Mouse (Mus musculus): Measurements from ENCODE around the gene Mical2.
A peak's percentile ranks its signal among the peaks of the same experiment; 100 is the strongest.

Mical2 gene

GRCm38 (mm10) chr7:112208323-112209167 lies 17.1 kb upstream of the Mical2 start:
- no peak for DNase-seq (ENCODE audit: low read depth, low spot score)

GRCm38 (mm10) chr7:112209621-112210020 lies 16.0 kb upstream of the Mical2 start:
- no peak for DNase-seq (ENCODE audit: low read depth, low spot score)

- DNase-seq (ENCODE audit: low read depth, low spot score), result peak; percentile 84
Observed at GRCm38 (mm10) chr7:112212921-112213721, 12.5 kb upstream of the Mical2 start.

- no peak for DNase-seq (ENCODE audit: low read depth, low spot score)
Observed at GRCm38 (mm10) chr7:112215871-112216270, 9.8 kb upstream of the Mical2 start.

GRCm38 (mm10) chr7:112216720-112217119 lies 8.9 kb upstream of the Mical2 start:
- DNase-seq (ENCODE audit: low read depth, low spot score), result no peak

GRCm38 (mm10) chr7:112217208-112217607 lies 8.4 kb upstream of the Mical2 start:
- no peak for DNase-seq (ENCODE audit: low read depth, low spot score)

GRCm38 (mm10) chr7:112222733-112223524 lies 2.7 kb upstream of the Mical2 start:
- DNase-seq (ENCODE audit: low read depth, low spot score), result peak; percentile 95

- no peak for DNase-seq (ENCODE audit: low read depth, low spot score)
Observed at GRCm38 (mm10) chr7:112224854-112225253, 802 bp upstream of the Mical2 start.

- DNase-seq (ENCODE audit: low read depth, low spot score), result no peak
Observed at GRCm38 (mm10) chr7:112226446-112227265, 1.0 kb downstream of the Mical2 start.

- peak; percentile 58 for DNase-seq (ENCODE audit: low read depth, low spot score)
Observed at GRCm38 (mm10) chr7:112227266-112227562, 1.6 kb downstream of the Mical2 start.

- peak; percentile 61 for DNase-seq (ENCODE audit: low read depth, low spot score)
Observed at GRCm38 (mm10) chr7:112228827-112229498, 3.3 kb downstream of the Mical2 start.

- no peak for DNase-seq (ENCODE audit: low read depth, low spot score)
Observed at GRCm38 (mm10) chr7:112231731-112232130, 6.1 kb downstream of the Mical2 start.

- DNase-seq (ENCODE audit: low read depth, low spot score), result peak; percentile 94
Observed at GRCm38 (mm10) chr7:112233345-112234005, 7.8 kb downstream of the Mical2 start.

GRCm38 (mm10) chr7:112234410-112234809 lies 8.8 kb downstream of the Mical2 start:
- DNase-seq (ENCODE audit: low read depth, low spot score), result no peak

- peak; percentile 58 for DNase-seq (ENCODE audit: low read depth, low spot score)
Observed at GRCm38 (mm10) chr7:112235493-112235892, 9.8 kb downstream of the Mical2 start.

GRCm38 (mm10) chr7:112237211-112237610 lies 11.6 kb downstream of the Mical2 start:
- no peak for DNase-seq (ENCODE audit: low read depth, low spot score)

- DNase-seq (ENCODE audit: low read depth, low spot score), result peak; percentile 57
Observed at GRCm38 (mm10) chr7:112237868-112238267, 12.2 kb downstream of the Mical2 start.

GRCm38 (mm10) chr7:112238768-112239728 lies 13.4 kb downstream of the Mical2 start:
- peak; percentile 93 for DNase-seq (ENCODE audit: low read depth, low spot score)

- DNase-seq (ENCODE audit: low read depth, low spot score), result no peak
Observed at GRCm38 (mm10) chr7:112240748-112241147, 15.1 kb downstream of the Mical2 start.

All from brain, adult 2 months (tissue).